Mouse (Mus musculus) T-helper 17 cell (primary cell): ENCODE results near the gene Mlxipl.

Source experiments
- in situ Hi-C, 2 experiments: fragments of 300-600 bp; cut with MboI, MseI; formaldehyde crosslinking; loops; 1 replicate in 1 of 2; 2 replicates in 1 of 2; pipeline ENCODE4 v1.15.1; 2025; ENCODE audit warnings: high pct_unique_total_duplicates in 2 of 2

The Mlxipl gene

GRCm38 (mm10) chr5:135144469-135144868, 54.8 kb downstream of the Mlxipl start:
- in situ Hi-C loops: no loop called here

- in situ Hi-C loops: no loop called here
Measured at GRCm38 (mm10) chr5:135145532-135145931, 55.8 kb downstream of the Mlxipl start.

- in situ Hi-C loops: no loop called here
Measured at GRCm38 (mm10) chr5:135145955-135146354, 56.3 kb downstream of the Mlxipl start.

GRCm38 (mm10) chr5:135148715-135149052, 59.0 kb downstream of the Mlxipl start:
- in situ Hi-C loops: no loop called here

GRCm38 (mm10) chr5:135149053-135149819, 59.5 kb downstream of the Mlxipl start, which contains the start of gene Tbl2:
Gene Tbl2, plus strand, starts transcription at chr5:135149657.
- in situ Hi-C loops: no loop called here

- in situ Hi-C loops: no loop called here
Measured at GRCm38 (mm10) chr5:135149820-135150178, 60.1 kb downstream of the Mlxipl start.

GRCm38 (mm10) chr5:135156496-135156895, 66.8 kb downstream of the Mlxipl start:
- in situ Hi-C loops: no loop called here

GRCm38 (mm10) chr5:135161221-135161620, 71.5 kb downstream of the Mlxipl start:
- in situ Hi-C loops: no loop called here

GRCm38 (mm10) chr5:135161650-135162049, 72.0 kb downstream of the Mlxipl start:
- in situ Hi-C loops: no loop called here

- in situ Hi-C loops: no loop called here
Measured at GRCm38 (mm10) chr5:135162361-135162760, 72.7 kb downstream of the Mlxipl start.

GRCm38 (mm10) chr5:135162821-135163220, 73.1 kb downstream of the Mlxipl start:
- in situ Hi-C loops: no loop called here

- in situ Hi-C loops: no loop called here
Measured at GRCm38 (mm10) chr5:135166909-135167308, 77.2 kb downstream of the Mlxipl start.

- in situ Hi-C loops: no loop called here
Measured at GRCm38 (mm10) chr5:135167469-135167868, 77.8 kb downstream of the Mlxipl start.

GRCm38 (mm10) chr5:135168063-135169062, 78.7 kb downstream of the Mlxipl start, which contains the start of gene Bcl7b:
Gene Bcl7b, plus strand, starts transcription at chr5:135168283.
- in situ Hi-C loops: no loop called here

- in situ Hi-C loops: no loop called here
Measured at GRCm38 (mm10) chr5:135169479-135169878, 79.8 kb downstream of the Mlxipl start.

GRCm38 (mm10) chr5:135171688-135172220, 82.1 kb downstream of the Mlxipl start:
- in situ Hi-C loops: no loop called here

GRCm38 (mm10) chr5:135172986-135173385, 83.3 kb downstream of the Mlxipl start:
- in situ Hi-C loops: no loop called here

GRCm38 (mm10) chr5:135175086-135175485, 85.4 kb downstream of the Mlxipl start:
- in situ Hi-C loops: no loop called here

GRCm38 (mm10) chr5:135178523-135178922, 88.8 kb downstream of the Mlxipl start:
- in situ Hi-C loops: no loop called here

GRCm38 (mm10) chr5:135178996-135179395, 89.3 kb downstream of the Mlxipl start:
- in situ Hi-C loops: no loop called here

- in situ Hi-C loops: no loop called here
Measured at GRCm38 (mm10) chr5:135179616-135180015, 89.9 kb downstream of the Mlxipl start.

GRCm38 (mm10) chr5:135180796-135181195, 91.1 kb downstream of the Mlxipl start:
- in situ Hi-C loops: no loop called here
